Mouse (Mus musculus) embryonic stem cell, embryonic (primary cell): ENCODE data around the gene Caprin1.

Experiments
- CTCF ChIA-PET, 4 experiments: fragments of 300-600 bp in 2 of 4; fragments of 350-600 bp in 2 of 4; sonication (Branson Sonifier 250); formaldehyde crosslinking; loops; one replicate each; lab custom pipeline; 2022; ENCODE audit warnings: inconsistent platforms in 2 of 4; lab: Charles Lee
- POLR2A ChIA-PET, 4 experiments: fragments of 300-600 bp in 2 of 4; fragments of 350-600 bp in 2 of 4; sonication (Branson Sonifier 250); formaldehyde crosslinking; loops; one replicate each; lab custom pipeline; 2022; ENCODE audit warnings: antibody characterized with exemption in 4 of 4, inconsistent platforms in 1 of 4; lab: Charles Lee

Gene Caprin1

GRCm38 (mm10) chr2:103755458-103756085 is 41.9 kb downstream of the Caprin1 start:
- CTCF ChIA-PET: interaction anchor here in 2 of 4 experiments (1.0 to 3.7 kb wide), 2 partner anchors 11 to 12 kb away, joined by 3 to 18 read pairs; no protein-coding TSS in a partner anchor
- POLR2A ChIA-PET: interaction anchor here in 2 of 4 experiments (1.3 to 2.8 kb wide), 6 partner anchors 7 to 40 kb away, joined by 3 to 28 read pairs (median 8); no protein-coding TSS in a partner anchor

GRCm38 (mm10) chr2:103754614-103755013 is 42.8 kb downstream of the Caprin1 start:
- CTCF ChIA-PET: interaction anchor here in 3 of 4 experiments (0.6 to 3.7 kb wide), 3 partner anchors 10 to 38 kb away, joined by 3 to 18 read pairs (median 4); no protein-coding TSS in a partner anchor

GRCm38 (mm10) chr2:103751771-103752170 is 45.7 kb downstream of the Caprin1 start:
- ChIA-PET POLR2A (interaction anchor here in 3 of 4 experiments (0.5 to 3.6 kb wide), 12 partner anchors 7 to 60 kb away, joined by 3 to 18 read pairs (median 5); partner anchors contain the start of genes Nat10 (in 3 of the 3) and Caprin1 (in 1 of the 3)), CTCF (interaction anchor here in 2 of 4 experiments (0.6 to 1.2 kb wide), 2 partner anchors 8 to 195 kb away, joined by 3 read pairs; no protein-coding TSS in a partner anchor)

More at GRCm38 (mm10) chr2:103754614-103755013, 42.8 kb downstream of the Caprin1 start:
- POLR2A ChIA-PET: interaction anchor here in 1 of 4 experiments (0.6 to 3.6 kb wide), 4 partner anchors 9 to 48 kb away, joined by 4 to 18 read pairs (median 10); no protein-coding TSS in a partner anchor

DNA sequence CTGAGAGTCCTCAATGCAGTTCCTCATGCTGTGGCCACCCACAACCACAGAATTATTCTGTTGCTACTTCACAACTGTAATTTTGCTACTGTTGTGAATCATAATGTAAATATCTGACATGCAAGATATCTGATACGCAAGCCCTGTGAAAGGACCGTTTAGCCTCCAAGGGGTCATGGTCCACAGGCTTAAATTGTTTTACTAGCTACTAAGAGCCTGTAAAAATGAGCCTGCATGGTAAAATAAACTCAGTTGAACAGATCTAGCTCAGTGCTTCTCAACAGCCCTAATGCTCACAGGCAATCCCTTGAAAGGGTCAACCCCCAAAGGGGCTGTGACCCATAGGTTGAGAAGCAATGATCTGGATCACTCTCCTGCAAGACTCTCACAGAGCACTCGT is 48.4 kb downstream of the Caprin1 start:
- CTCF ChIA-PET: interaction anchor here in 1 of 4 experiments (1.2 kb wide), 1 partner anchor 293 kb away, joined by 4 read pairs; no protein-coding TSS in a partner anchor
- POLR2A ChIA-PET: interaction anchor here (0.6 to 6.6 kb wide), 14 partner anchors 8 to 184 kb away, joined by 3 to 90 read pairs (median 4); partner anchors contain the start of genes Nat10 (in 3 of the 4), Abtb2 (in 1 of the 4) and Caprin1 (in 1 of the 4)

- ChIA-PET CTCF (interaction anchor here in 1 of 4 experiments (0.9 kb wide), 1 partner anchor 118 kb away, joined by 3 read pairs; no protein-coding TSS in a partner anchor), POLR2A (interaction anchor here in 3 of 4 experiments (0.6 to 6.6 kb wide), 16 partner anchors 9 to 182 kb away, joined by 3 to 90 read pairs (median 4); partner anchors contain the start of genes Abtb2 (in 2 of the 3), Nat10 (in 2 of the 3) and Caprin1 (in 1 of the 3))
These were observed 49.6 kb downstream of the Caprin1 start for GRCm38 (mm10) chr2:103747891-103748290.

DNA sequence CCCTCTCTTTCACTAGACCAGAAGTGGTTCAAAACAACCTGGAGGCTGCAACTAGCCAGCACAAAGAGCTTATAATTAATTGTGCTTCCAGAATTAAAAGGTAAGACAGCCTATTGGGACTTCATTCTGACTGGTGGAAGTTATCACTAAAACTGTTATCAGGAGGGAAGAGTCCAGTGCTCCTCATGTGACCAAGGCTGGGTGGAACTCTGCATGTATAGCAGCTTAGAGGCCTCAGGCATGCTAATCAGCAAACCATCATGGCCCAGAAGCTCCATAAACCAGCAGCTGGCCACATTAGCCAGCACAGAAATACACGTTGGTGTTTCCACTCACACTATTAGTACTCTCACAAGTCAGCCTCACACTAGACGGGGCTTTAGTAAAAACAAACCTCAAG is 50.7 kb downstream of the Caprin1 start:
- CTCF ChIA-PET: interaction anchor here in 2 of 4 experiments (0.8 kb wide), 2 partner anchors 27 to 307 kb away, joined by 3 read pairs; no protein-coding TSS in a partner anchor
- POLR2A ChIA-PET: interaction anchor here in 3 of 4 experiments (0.5 to 6.6 kb wide), 16 partner anchors 10 to 181 kb away, joined by 3 to 90 read pairs (median 4); partner anchors contain the start of genes Abtb2 (in 1 of the 3), Caprin1 (in 1 of the 3) and Nat10 (in 1 of the 3)

DNA sequence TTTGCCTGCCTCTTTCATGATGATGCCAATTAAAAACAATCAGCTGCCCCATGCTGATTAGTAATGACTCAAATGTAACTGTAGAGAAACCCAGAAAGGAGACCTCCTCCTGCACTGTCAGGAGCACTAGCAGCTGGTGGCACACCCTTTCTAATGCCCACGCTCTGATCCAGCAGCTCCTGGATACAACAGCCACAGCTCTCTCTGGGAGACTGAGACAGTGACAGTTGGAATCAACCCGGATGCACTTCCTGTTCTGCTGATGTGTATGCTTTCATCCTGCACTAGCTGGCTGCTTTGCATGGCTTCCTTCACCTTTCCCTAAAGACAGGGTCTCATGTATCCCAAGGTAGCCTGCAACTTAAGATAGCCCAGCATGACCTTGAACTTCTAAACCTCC is 51.4 kb downstream of the Caprin1 start:
- ChIA-PET POLR2A (interaction anchor here (0.5 to 6.6 kb wide), 20 partner anchors 11 to 225 kb away, joined by 3 to 90 read pairs (median 4); partner anchors contain the start of genes Abtb2 (in 2 of the 4), Caprin1 (in 1 of the 4) and Nat10 (in 1 of the 4)), CTCF (interaction anchor here in 2 of 4 experiments (0.8 to 1.1 kb wide), 2 partner anchors 289 to 306 kb away, joined by 3 to 4 read pairs; no protein-coding TSS in a partner anchor)

- CTCF ChIA-PET: interaction anchor here in 2 of 4 experiments (1.1 to 2.4 kb wide), 6 partner anchors 11 to 289 kb away, joined by 4 to 20 read pairs (median 8); partner anchors contain the start of gene Abtb2 (in 1 of the 2)
- POLR2A ChIA-PET: interaction anchor here (0.6 to 6.6 kb wide), 23 partner anchors 8 to 225 kb away, joined by 3 to 90 read pairs (median 6); partner anchors contain the start of genes Abtb2 (in 2 of the 4), Caprin1 (in 2 of the 4) and Nat10 (in 1 of the 4)
These were observed 52.0 kb downstream of the Caprin1 start for GRCm38 (mm10) chr2:103745481-103745880.

GRCm38 (mm10) chr2:103743988-103744387 is 53.5 kb downstream of the Caprin1 start:
- CTCF ChIA-PET: interaction anchor here (0.5 to 2.4 kb wide), 41 partner anchors 8 to 630 kb away, joined by 3 to 20 read pairs (median 4); partner anchors contain the start of genes Abtb2 (in 2 of the 4) and Nat10 (in 1 of the 4)
- POLR2A ChIA-PET: interaction anchor here (0.5 to 6.6 kb wide), 36 partner anchors 8 to 322 kb away, joined by 3 to 90 read pairs (median 4); partner anchors contain the start of genes Abtb2 (in 3 of the 4), Nat10 (in 3 of the 4) and Caprin1 (in 1 of the 4)

DNA sequence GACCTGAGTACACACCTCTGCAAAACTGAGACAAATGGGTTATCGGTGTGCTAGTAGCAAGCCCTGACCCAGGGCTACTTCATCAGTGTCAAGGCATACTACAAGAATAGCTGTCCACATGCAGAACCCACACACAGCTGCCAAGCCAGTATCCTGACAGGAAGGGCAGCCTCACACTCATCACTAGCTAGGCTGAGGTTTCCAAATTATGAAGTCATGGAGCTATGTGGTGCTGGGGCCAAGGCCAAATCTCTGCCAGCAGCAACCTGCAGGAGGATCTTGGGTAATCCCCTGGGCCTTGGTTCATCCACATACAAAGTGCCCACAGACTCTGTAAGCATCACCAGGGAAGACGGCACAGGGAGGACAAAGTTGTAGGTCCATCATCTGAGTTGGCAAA is 53.9 kb downstream of the Caprin1 start:
- CTCF ChIA-PET: interaction anchor here (0.5 to 2.4 kb wide), 37 partner anchors 9 to 630 kb away, joined by 3 to 20 read pairs (median 5); partner anchors contain the start of genes Abtb2 (in 2 of the 4) and Nat10 (in 1 of the 4)
- POLR2A ChIA-PET: interaction anchor here in 3 of 4 experiments (0.8 to 6.6 kb wide), 32 partner anchors 9 to 227 kb away, joined by 3 to 90 read pairs (median 4); partner anchors contain the start of genes Abtb2 (in 3 of the 3), Nat10 (in 3 of the 3) and Caprin1 (in 1 of the 3)

- CTCF ChIA-PET: interaction anchor here in 2 of 4 experiments (1.4 to 2.3 kb wide), 5 partner anchors 24 to 185 kb away, joined by 4 to 9 read pairs (median 8); partner anchors contain the start of gene Abtb2 (in 1 of the 2)
- POLR2A ChIA-PET: interaction anchor here in 2 of 4 experiments (1.8 to 2.6 kb wide), 3 partner anchors 11 to 18 kb away, joined by 6 to 15 read pairs (median 10); partner anchors contain the start of gene Nat10 (in 1 of the 2)
These were observed 54.6 kb downstream of the Caprin1 start for GRCm38 (mm10) chr2:103742821-103743220.

DNA sequence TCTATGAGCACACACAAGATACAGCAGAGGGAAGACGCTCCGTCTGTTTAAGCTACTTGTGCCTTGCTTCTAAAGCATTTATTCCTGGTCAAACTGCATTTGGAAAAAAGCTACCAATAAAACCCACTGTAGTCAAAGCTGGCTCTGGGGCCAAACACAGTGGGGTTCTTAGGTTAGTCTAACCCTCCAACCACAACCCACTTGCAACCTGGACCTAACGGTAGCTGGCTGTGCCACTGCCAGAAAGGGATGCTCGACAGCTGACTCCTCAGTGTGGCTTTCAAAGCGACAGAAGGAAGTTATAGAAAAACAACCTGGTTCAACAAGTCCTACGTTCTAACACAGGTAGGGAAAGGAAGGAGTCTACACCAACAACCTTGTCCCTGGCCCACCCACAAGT is 66.0 kb downstream of the Caprin1 start:
- ChIA-PET CTCF (interaction anchor here in 3 of 4 experiments (0.6 to 1.8 kb wide), 4 partner anchors 13 to 18 kb away, joined by 3 to 7 read pairs (median 5); no protein-coding TSS in a partner anchor), POLR2A (interaction anchor here in 3 of 4 experiments (0.5 to 2.0 kb wide), 16 partner anchors 8 to 339 kb away, joined by 3 to 12 read pairs (median 4); partner anchors contain the start of gene Nat10 (in 2 of the 3))

- CTCF ChIA-PET: interaction anchor here in 2 of 4 experiments (1.8 kb wide), 2 partner anchors 13 kb away, joined by 7 read pairs; no protein-coding TSS in a partner anchor
- POLR2A ChIA-PET: interaction anchor here in 3 of 4 experiments (0.5 to 2.0 kb wide), 13 partner anchors 9 to 48 kb away, joined by 3 to 12 read pairs (median 5); partner anchors contain the start of gene Nat10 (in 2 of the 3)
These were observed 66.5 kb downstream of the Caprin1 start for GRCm38 (mm10) chr2:103730999-103731398.

DNA sequence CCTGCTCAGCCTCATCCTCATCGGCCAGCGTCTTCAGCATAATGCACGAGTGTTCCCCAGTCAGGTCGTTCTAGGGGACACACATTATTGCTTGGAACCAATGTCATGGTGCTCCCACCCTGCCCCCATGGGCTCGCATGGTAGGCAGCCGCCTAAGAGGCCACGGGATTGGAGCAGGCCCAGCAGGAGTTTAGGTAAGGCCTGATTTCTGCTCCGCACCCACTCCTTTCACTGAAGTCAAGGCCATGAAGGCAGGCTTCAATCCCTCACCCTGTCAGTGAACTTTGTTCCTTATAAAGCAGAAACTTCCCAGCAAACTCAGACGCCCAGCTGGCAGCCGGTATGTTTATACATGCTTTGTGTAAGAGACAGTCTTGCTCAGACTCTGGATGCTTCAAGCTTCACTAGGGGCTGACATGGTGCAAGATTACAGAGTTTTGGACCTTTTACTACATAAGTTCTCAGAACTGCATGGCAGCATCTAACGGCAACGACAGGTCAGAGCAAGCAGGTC is 69.4 kb downstream of the Caprin1 start:
- ChIA-PET POLR2A (interaction anchor here in 2 of 4 experiments (0.9 to 1.7 kb wide), 5 partner anchors 10 to 82 kb away, joined by 3 to 5 read pairs (median 4); no protein-coding TSS in a partner anchor), CTCF (interaction anchor here in 3 of 4 experiments (1.0 to 1.6 kb wide), 4 partner anchors 9 to 16 kb away, joined by 3 to 4 read pairs (median 3); no protein-coding TSS in a partner anchor)

GRCm38 (mm10) chr2:103724521-103724920 is 72.9 kb downstream of the Caprin1 start:
- POLR2A ChIA-PET: interaction anchor here in 1 of 4 experiments (0.7 to 2.1 kb wide), 3 partner anchors 19 to 163 kb away, joined by 3 to 6 read pairs (median 3); no protein-coding TSS in a partner anchor
- CTCF ChIA-PET: no interaction called here

DNA sequence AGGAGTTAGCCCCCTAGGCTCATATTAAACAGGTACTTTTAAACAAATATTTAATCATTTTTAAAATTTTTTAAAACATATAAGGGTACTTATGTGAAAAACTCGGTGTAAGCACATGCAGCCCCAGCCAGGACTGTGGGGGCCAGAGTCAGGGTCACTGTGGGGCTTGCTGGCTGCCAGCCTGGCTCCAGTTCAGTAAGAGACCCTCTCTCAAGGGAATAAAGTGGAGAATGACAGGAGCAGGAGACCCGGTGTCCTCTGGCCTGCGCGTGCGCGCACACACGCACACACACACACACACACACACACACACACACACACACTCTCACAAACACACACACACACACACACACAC is 78.2 kb downstream of the Caprin1 start:
- CTCF ChIA-PET: interaction anchor here (0.6 to 3.8 kb wide), 30 partner anchors 8 to 283 kb away, joined by 3 to 19 read pairs (median 4); partner anchors contain the start of gene Abtb2 (in 3 of the 4)
- POLR2A ChIA-PET: interaction anchor here (0.6 to 4.1 kb wide), 14 partner anchors 9 to 373 kb away, joined by 3 to 24 read pairs (median 4); partner anchors contain the start of genes Abtb2 (in 2 of the 4) and Nat10 (in 1 of the 4)
